Mouse (Mus musculus) layer of hippocampus, adult 6 months (tissue): ENCODE results near the gene Cst12. TPM values are rescaled to one million over a fixed set of nuclear protein-coding genes. Genes with fewer than 3 reads are reported as not detected.

Source experiments
- long read RNA-seq, 2 experiments: library from polyadenylated mRNA; unstranded; transcript quantifications; one replicate each; pipeline ENCODE4 v2.0.0; 2019 to 2020
- polyA plus RNA-seq: library from polyadenylated mRNA; unstranded; fragments of <200 nt; fragmentation: Nextera tagmentation; gene quantifications from 2 replicates; pipeline ENCODE4 v1.2.3, GENCODE M21; 2021

The Cst12 gene
- polyA plus RNA-seq: 0.31 TPM in 1 of 2 replicates, not detected in the other
- long read RNA-seq, experiment 1: 0 reads
- long read RNA-seq, experiment 2: 0 reads

GRCm38 (mm10) chr2:148789142-148789541 lies at the start of gene Cst12:
Gene Cst12, plus strand, starts transcription at chr2:148789361.

GRCm38 (mm10) chr2:148750058-148750457 lies 39.1 kb upstream of the Cst12 start, which contains the start of gene Cstl1:
Gene Cstl1, plus strand, starts transcription at chr2:148750358.

GRCm38 (mm10) chr2:148771397-148771796 lies 17.8 kb upstream of the Cst12 start, which contains the start of gene Cst11:
Gene Cst11, minus strand, starts transcription at chr2:148771497.

GRCm38 (mm10) chr2:148781709-148782108 lies 7.5 kb upstream of the Cst12 start, which contains the start of gene 8030411F24Rik:
Gene 8030411F24Rik, plus strand, starts transcription at chr2:148782009.

GRCm38 (mm10) chr2:148798485-148798884 lies 9.3 kb downstream of the Cst12 start, which contains the start of gene Cst8:
Gene Cst8, plus strand, starts transcription at chr2:148798785.

GRCm38 (mm10) chr2:148819909-148820308 lies 30.7 kb downstream of the Cst12 start, which contains the start of gene Cst13:
Gene Cst13, plus strand, starts transcription at chr2:148820081.

GRCm38 (mm10) chr2:148834912-148835311 lies 45.8 kb downstream of the Cst12 start, which contains the start of gene Cst9:
Gene Cst9, plus strand, starts transcription at chr2:148835147.

Other genes with a start within 250 kb of the Cst12 start
- gene Nxt1, start 116.8 kb upstream of the Cst12 start, polyA plus RNA-seq: 29.7 and 33.4 TPM in 2 replicates
- gene Gzf1, start 108.3 kb upstream of the Cst12 start, polyA plus RNA-seq: 12.6 and 14.5 TPM in 2 replicates
- 162 and 169 TPM in 2 replicates for gene Napb, start 56.9 kb upstream of the Cst12 start, polyA plus RNA-seq
- gene Cstl1, start 39.0 kb upstream of the Cst12 start, polyA plus RNA-seq: not detected in 2 replicates
- gene Cst11, start 17.9 kb upstream of the Cst12 start, polyA plus RNA-seq: not detected in 2 replicates
- gene 8030411F24Rik, start 7.4 kb upstream of the Cst12 start, polyA plus RNA-seq: not detected in 2 replicates
- not detected in 2 replicates for gene Cst8, start 9.4 kb downstream of the Cst12 start, polyA plus RNA-seq
- gene Cst13, start 30.7 kb downstream of the Cst12 start, polyA plus RNA-seq: not detected in 2 replicates
- not detected in 2 replicates for gene Cst9, start 45.8 kb downstream of the Cst12 start, polyA plus RNA-seq
- not detected in 2 replicates for gene 9230104L09Rik, start 75.7 kb downstream of the Cst12 start, polyA plus RNA-seq
- gene Cst3, start 86.3 kb downstream of the Cst12 start, polyA plus RNA-seq: 13,390 and 16,424 TPM in 2 replicates
- not detected in 2 replicates for gene Gm1330, start 213.9 kb downstream of the Cst12 start, polyA plus RNA-seq
- not detected in 2 replicates for gene Gm10750, start 227.9 kb downstream of the Cst12 start, polyA plus RNA-seq